Mouse (Mus musculus): ENCODE data around the gene Cacna1c. TPM values are rescaled to one million over a fixed set of nuclear protein-coding genes. Genes with fewer than 3 reads are reported as not detected.

Cacna1c gene
- polyA plus RNA-seq, 1 experiment, result 1.8 TPM

GRCm38 (mm10) chr6:119072772-119073171, 123.4 kb downstream of the Cacna1c start:
- DNase-seq (ENCODE audit: low read depth, low spot score), result no peak
- WGBS, result 61% methylated on average over 7 of the region's 7 CpGs

GRCm38 (mm10) chr6:119070771-119071170, 125.4 kb downstream of the Cacna1c start:
- WGBS, result 62% methylated on average over 4 of the region's 4 CpGs
- no peak for DNase-seq (ENCODE audit: low read depth, low spot score)

- WGBS, result 77% methylated on average over 3 of the region's 3 CpGs
- DNase-seq (ENCODE audit: low read depth, low spot score), result no peak
These were observed 125.9 kb downstream of the Cacna1c start for GRCm38 (mm10) chr6:119070351-119070750.

- DNase-seq (ENCODE audit: low read depth, low spot score), result no peak
- 54% methylated on average over 5 of the region's 5 CpGs for WGBS
These were observed 127.1 kb downstream of the Cacna1c start for GRCm38 (mm10) chr6:119069145-119069544.

GRCm38 (mm10) chr6:119068650-119069049, 127.6 kb downstream of the Cacna1c start:
- WGBS, result 49% methylated on average over 4 of the region's 4 CpGs
- DNase-seq (ENCODE audit: low read depth, low spot score), result no peak

- no peak for DNase-seq (ENCODE audit: low read depth, low spot score)
- 40% methylated on average over 5 of the region's 5 CpGs for WGBS
These were observed 131.3 kb downstream of the Cacna1c start for GRCm38 (mm10) chr6:119064961-119065360.

GRCm38 (mm10) chr6:119064430-119064829, 131.8 kb downstream of the Cacna1c start:
- WGBS, result 91% methylated on average over 9 of the region's 9 CpGs
- no peak for DNase-seq (ENCODE audit: low read depth, low spot score)

- DNase-seq (ENCODE audit: low read depth, low spot score), result no peak
These were observed 133.5 kb downstream of the Cacna1c start for GRCm38 (mm10) chr6:119062695-119063094.

- 48% methylated on average over 3 of the region's 3 CpGs for WGBS
- no peak for DNase-seq (ENCODE audit: low read depth, low spot score)
These were observed 137.3 kb downstream of the Cacna1c start for GRCm38 (mm10) chr6:119058896-119059295.

GRCm38 (mm10) chr6:119058461-119058860, 137.8 kb downstream of the Cacna1c start:
- no peak for DNase-seq (ENCODE audit: low read depth, low spot score)

GRCm38 (mm10) chr6:119057076-119057479, 139.1 kb downstream of the Cacna1c start:
- no peak for DNase-seq (ENCODE audit: low read depth, low spot score)
- 74% methylated on average over 15 of the region's 15 CpGs for WGBS

More at GRCm38 (mm10) chr6:119058461-119058860, 137.8 kb downstream of the Cacna1c start:
- WGBS, result 83% methylated on average over 8 of the region's 8 CpGs

GRCm38 (mm10) chr6:119052801-119053200, 143.4 kb downstream of the Cacna1c start:
- WGBS, result 56% methylated on average over 10 of the region's 10 CpGs
- DNase-seq (ENCODE audit: low read depth, low spot score), result no peak

- WGBS, result 73% methylated on average over 15 of the region's 15 CpGs
- no peak for DNase-seq (ENCODE audit: low read depth, low spot score)
These were observed 143.9 kb downstream of the Cacna1c start for GRCm38 (mm10) chr6:119052366-119052765.

- WGBS, result 49% methylated on average over 2 of the region's 2 CpGs
- DNase-seq (ENCODE audit: low read depth, low spot score), result no peak
These were observed 144.5 kb downstream of the Cacna1c start for GRCm38 (mm10) chr6:119051721-119052120.

- 64% methylated on average over 8 of the region's 8 CpGs for WGBS
- no peak for DNase-seq (ENCODE audit: low read depth, low spot score)
These were observed 148.9 kb downstream of the Cacna1c start for GRCm38 (mm10) chr6:119047340-119047739.

- DNase-seq (ENCODE audit: low read depth, low spot score), result no peak
- 78% methylated on average over 7 of the region's 7 CpGs for WGBS
These were observed 150.7 kb downstream of the Cacna1c start for GRCm38 (mm10) chr6:119045498-119045897.

GRCm38 (mm10) chr6:119044148-119044547, 152.1 kb downstream of the Cacna1c start:
- WGBS, result 54% methylated on average over 7 of the region's 7 CpGs
- DNase-seq (ENCODE audit: low read depth, low spot score), result no peak

- DNase-seq (ENCODE audit: low read depth, low spot score), result no peak
These were observed 153.4 kb downstream of the Cacna1c start for GRCm38 (mm10) chr6:119042803-119043202.

GRCm38 (mm10) chr6:119040961-119041360, 155.3 kb downstream of the Cacna1c start:
- DNase-seq (ENCODE audit: low read depth, low spot score), result no peak
- WGBS, result 69% methylated on average over 7 of the region's 7 CpGs

More at GRCm38 (mm10) chr6:119042803-119043202, 153.4 kb downstream of the Cacna1c start:
- WGBS, result 71% methylated on average over 3 of the region's 3 CpGs

- 76% methylated on average over 7 of the region's 7 CpGs for WGBS
- DNase-seq (ENCODE audit: low read depth, low spot score), result no peak
These were observed 156.4 kb downstream of the Cacna1c start for GRCm38 (mm10) chr6:119039815-119040214.

GRCm38 (mm10) chr6:119039293-119039692, 156.9 kb downstream of the Cacna1c start:
- DNase-seq (ENCODE audit: low read depth, low spot score), result no peak
- 79% methylated on average over 5 of the region's 5 CpGs for WGBS

- WGBS, result 61% methylated on average over 6 of the region's 6 CpGs
- DNase-seq (ENCODE audit: low read depth, low spot score), result no peak
These were observed 158.4 kb downstream of the Cacna1c start for GRCm38 (mm10) chr6:119037815-119038214.
